Mouse (Mus musculus) cerebellum, postnatal 25 days (tissue): ENCODE results near the gene Rab12.

Experiments used
- DNase-seq, 2 experiments: peaks; one replicate each; pipeline ENCODE4 v3.0.0; 2021; ENCODE audit warnings: mixed read lengths in 2 of 2

Gene Rab12

GRCm38 (mm10) chr17:66498598-66498997 lies 20.9 kb downstream of the Rab12 start:
- DNase-seq, result no peak

GRCm38 (mm10) chr17:66496589-66496988 lies 22.9 kb downstream of the Rab12 start:
- no peak for DNase-seq

GRCm38 (mm10) chr17:66490022-66490601 lies 29.4 kb downstream of the Rab12 start:
- DNase-seq, result peak; percentile 69 to 77

DNA sequence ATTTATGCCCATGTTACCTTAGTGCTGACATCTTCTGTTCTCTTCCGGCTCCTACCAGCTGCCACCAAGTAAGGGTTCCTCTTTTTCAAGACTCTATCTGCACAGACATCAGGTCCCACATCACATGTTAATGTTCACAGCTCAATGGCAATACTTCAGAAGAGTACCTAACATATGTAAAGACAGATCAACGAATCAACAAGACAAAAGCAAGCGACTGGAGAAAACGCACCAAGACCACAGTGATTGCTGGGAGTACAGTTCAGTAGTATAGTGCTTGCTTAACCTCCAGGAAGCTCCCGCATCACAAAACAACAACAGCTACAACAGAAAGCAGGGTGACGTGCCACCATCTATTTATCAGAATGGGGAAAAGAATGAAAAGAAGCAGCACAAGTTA lies 33.0 kb downstream of the Rab12 start:
- no peak for DNase-seq

- DNase-seq, result peak; percentile 93
These were observed 33.8 kb downstream of the Rab12 start for GRCm38 (mm10) chr17:66485742-66486141.

- DNase-seq, result no peak
These were observed 34.6 kb downstream of the Rab12 start for GRCm38 (mm10) chr17:66484965-66485364.

- no peak for DNase-seq
These were observed 35.7 kb downstream of the Rab12 start for GRCm38 (mm10) chr17:66483651-66484454.

DNA sequence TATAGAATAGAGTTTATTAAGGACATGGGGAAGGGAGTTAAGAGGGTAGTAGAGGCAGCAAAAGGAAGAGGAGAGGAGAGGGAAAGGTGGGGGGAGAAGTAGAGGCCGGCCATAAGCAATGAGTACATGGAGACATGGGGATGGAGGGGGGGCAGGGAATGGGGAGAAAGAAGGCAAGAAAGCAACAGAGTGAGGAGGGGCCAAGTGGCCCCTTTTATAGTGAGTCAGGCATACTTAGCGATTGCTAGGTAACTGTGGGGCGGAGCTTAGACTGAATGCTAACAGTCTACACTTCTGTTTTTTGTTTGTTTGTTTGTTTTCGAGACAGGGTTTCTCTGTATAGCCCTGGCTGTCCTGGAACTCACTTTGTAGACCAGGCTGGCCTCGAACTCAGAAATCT lies 38.2 kb downstream of the Rab12 start:
- no peak for DNase-seq

- DNase-seq, result no peak
These were observed 38.8 kb downstream of the Rab12 start for GRCm38 (mm10) chr17:66480491-66481278.

GRCm38 (mm10) chr17:66479813-66480490 lies 39.6 kb downstream of the Rab12 start:
- no peak for DNase-seq

DNA sequence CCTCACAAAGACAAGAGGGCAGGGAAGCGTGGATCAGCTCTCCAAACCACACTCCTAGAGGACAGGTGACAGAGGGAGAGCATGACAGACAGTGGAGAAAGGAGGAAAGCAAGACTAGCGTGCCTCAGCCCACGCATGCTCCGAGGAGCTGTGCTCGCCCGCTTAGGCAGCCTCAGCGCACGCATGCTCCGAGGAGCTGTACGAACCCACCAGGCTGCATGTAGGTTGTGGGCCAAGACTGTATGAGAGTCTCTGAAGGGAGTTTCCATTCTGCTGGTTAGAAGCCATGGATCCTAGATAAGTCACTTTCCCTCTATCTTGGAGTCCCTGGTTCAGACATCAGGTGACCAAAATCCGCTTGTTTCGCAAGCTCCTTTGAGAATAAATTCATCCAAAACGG lies 40.2 kb downstream of the Rab12 start:
- no peak for DNase-seq

DNA sequence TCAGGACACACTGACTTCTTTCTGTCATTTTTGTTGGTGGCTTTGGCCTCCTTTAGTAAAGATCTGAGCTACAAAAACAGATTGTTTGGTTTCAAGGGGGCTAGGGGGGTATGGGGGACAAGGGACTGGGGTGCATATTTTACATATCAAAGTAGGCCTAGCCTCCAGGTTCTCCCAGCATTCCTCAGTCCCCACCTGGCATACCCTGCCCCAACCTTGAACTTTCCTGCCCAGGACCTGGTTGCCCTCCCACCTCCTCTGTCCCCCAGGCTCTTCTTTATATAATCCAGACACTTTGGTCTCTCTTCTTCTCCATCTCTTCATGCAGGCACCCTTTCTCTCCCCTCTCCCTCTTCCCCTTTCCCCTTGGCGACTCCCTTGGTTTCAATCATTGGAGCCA lies 46.3 kb downstream of the Rab12 start:
- DNase-seq, result no peak

- no peak for DNase-seq
These were observed 47.8 kb downstream of the Rab12 start for GRCm38 (mm10) chr17:66471775-66472174.

DNA sequence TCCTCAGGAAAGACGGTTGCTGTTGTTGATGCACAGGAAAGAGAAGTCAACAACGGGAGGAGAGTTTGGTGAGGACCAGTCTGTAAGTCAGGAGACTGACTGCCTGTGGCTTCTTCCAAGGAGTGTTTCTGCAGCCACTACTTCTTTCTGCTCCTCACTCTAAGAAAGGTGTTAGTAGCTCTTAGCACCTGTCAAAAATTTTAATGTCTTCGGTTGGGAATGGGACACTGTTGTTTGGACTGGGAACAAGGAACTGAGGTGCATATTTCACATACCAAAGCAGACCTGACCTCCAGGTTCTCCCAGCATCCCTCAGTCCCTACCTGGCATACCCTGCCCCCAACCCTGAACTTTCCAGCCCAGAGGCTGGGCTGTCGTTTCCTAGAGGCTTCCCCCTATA lies 48.3 kb downstream of the Rab12 start:
- no peak for DNase-seq

GRCm38 (mm10) chr17:66470020-66470419 lies 49.5 kb downstream of the Rab12 start:
- DNase-seq, result no peak

GRCm38 (mm10) chr17:66457278-66457677 lies 62.3 kb downstream of the Rab12 start:
- no peak for DNase-seq

DNA sequence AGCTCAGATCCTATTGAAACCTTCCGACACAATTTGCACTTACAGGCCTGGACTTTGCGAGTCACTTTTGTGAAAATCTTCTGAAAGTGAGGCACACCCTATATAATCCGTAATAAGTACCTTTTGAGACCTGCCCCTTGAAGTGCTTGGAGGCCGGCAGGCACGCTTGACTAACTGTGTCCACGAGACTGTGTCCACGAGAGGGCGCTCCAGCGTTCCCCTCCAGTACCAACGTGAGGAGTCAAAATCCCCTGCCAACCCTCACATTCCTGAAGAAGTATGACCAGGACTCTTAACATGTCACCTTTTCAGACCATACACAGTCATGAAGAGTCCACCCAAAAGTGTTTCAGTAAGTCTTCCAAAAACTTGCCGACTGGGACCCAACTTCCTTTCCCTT lies 68.4 kb downstream of the Rab12 start:
- peak; percentile 94 to 97 for DNase-seq

- DNase-seq, result peak; percentile 34 to 47
These were observed 68.9 kb downstream of the Rab12 start for GRCm38 (mm10) chr17:66450526-66451070.

- DNase-seq, result peak; percentile 94 to 96
These were observed 69.8 kb downstream of the Rab12 start, which contains the start of gene Mtcl1 for GRCm38 (mm10) chr17:66449460-66450341. Gene Mtcl1, minus strand, starts transcription at chr17:66449750.

DNA sequence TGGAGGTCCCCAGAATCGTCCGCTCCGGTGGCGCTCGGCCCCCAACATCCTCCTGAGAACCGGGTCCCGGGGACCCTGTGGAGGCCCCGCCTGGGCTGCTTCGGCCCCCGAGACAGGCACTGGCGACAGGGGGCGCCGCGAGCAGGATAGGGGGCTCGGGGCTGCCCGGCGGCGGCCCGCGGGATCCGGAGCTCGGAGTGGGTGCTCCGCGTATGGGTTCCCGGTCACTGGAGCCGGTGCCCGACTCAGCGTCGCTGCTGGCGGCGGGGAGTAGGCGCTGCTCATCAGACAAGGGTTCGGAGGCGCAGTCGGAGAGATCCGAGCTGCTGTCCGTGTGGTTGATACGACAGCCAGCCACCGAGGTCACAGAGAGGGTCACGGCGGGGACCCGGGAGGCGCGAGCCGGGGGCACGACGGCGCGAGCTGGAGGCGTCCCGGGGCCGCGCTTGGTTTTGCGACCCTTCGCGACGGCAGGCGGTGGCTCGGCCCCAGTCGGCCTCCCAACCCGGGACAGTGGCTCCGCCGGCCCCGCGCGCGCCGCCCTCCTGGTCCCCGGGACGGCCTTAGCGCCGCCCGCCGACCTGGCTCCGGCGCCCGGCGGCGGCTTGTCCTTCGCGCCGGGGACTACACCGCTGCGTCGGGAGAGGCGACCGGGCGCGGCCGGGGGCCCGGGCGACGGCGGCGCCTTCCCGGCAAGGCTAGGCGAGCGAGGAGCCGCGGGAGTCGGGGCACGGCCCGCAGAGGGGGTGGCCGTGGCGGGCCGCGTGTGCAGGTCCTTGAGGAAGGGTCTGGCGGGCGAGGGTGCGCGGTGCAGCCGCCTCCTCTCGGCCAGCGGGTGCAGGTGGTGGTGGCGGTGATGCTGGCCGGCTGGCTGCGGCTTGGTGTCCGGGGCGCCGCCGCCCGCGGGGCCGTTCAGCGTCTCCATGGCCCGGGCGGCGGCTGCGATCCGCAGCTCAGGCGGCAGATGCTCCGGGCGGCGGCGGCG lies 70.8 kb downstream of the Rab12 start:
- DNase-seq, result peak; percentile 72 to 78
